Mouse (Mus musculus) midbrain, embryonic 12.5 days (tissue): ENCODE measurements at regions not wholly inside any gene's neighbourhood (a gene's known extent, or its start where the extent isn't known, plus 50 kb on each side); places are given as distances from the start of the nearest gene placed in this dataset.

Source experiments
- ATAC-seq: fragments of 200-750 bp; cut with Nextera tagmentation; 2 replicates; pipeline ENCODE4 v1.8.0; 2017; ENCODE audit warnings: low read depth, moderate TSS enrichment, moderate library complexity; ENCODE audit not compliant: low FRiP score
- H3K27ac ChIP-seq: fragments of 300-500 bp; sonication (generic); replicated peaks from 2 replicates; pipeline ENCODE4 v1.5.1; 2016; ENCODE audit warnings: mild to moderate bottlenecking
- H3K27me3 ChIP-seq: fragments of 300-500 bp; sonication (generic); 2 replicates; pipeline ENCODE4 v1.6.1; 2016; ENCODE audit warnings: mild to moderate bottlenecking
- H3K36me3 ChIP-seq: fragments of 300-500 bp; sonication (generic); 2 replicates; pipeline ENCODE4 v1.6.1; 2016
- H3K4me1 ChIP-seq: fragments of 300-500 bp; sonication (generic); 2 replicates; pipeline ENCODE4 v1.6.1; 2016
- H3K4me2 ChIP-seq: fragments of 300-500 bp; sonication (generic); replicated peaks from 2 replicates; pipeline ENCODE4 v1.6.1; 2016; ENCODE audit warnings: mild to moderate bottlenecking, moderate library complexity
- H3K4me3 ChIP-seq: fragments of 300-500 bp; sonication (generic); 2 replicates; pipeline ENCODE4 v1.5.1; 2016; ENCODE audit warnings: mild to moderate bottlenecking
- H3K9ac ChIP-seq: fragments of 300-500 bp; sonication (generic); replicated peaks from 2 replicates; pipeline ENCODE4 v1.6.1; 2016; ENCODE audit warnings: mild to moderate bottlenecking, moderate library complexity
- H3K9me3 ChIP-seq: fragments of 300-500 bp; sonication (generic); 2 replicates; pipeline ENCODE4 v1.6.1; 2016; ENCODE audit warnings: mild to moderate bottlenecking
- WGBS: fragments of 180-500 bp; shearing (Covaris S2); methylation state at CpG from one replicate; pipeline ENCODE4 v1.1.7; 2016; 5-methylcytosine and 5-hydroxymethylcytosine counted together

DNA sequence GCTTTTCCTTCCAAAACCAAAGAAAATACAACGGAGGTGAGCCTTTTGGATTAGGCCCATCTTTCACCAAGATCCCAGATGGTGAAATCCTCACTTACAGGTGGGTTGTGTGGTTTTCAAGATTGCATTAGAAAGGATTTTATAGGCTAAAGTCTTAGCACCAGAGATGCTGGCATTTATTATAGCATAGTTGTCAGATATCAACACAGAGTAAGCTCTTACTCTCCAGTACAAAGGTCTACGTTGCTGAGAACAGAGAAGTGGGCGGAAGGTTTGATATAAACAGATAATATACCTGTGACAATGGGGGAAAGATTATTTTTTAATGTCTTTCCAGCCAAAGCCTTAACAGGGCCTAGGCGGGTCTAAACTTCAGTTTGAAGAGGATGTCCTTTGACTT lies 57.4 kb upstream of the Cyp1b1 start:
- 67% methylated on average over 4 of the region's 4 CpGs for WGBS
- no peak overlapping the region for H3K9ac ChIP-seq
- H3K4me1 ChIP-seq = peaks cover 6% of the 10 kb centered on the region; the same call in 1 of the 2 replicates
- no peaks in the 10 kb centered on the region for H3K27me3 ChIP-seq
- H3K27ac ChIP-seq = no peak overlapping the region
- no peaks in the 10 kb centered on the region for H3K36me3 ChIP-seq
- no peaks in the 10 kb centered on the region for H3K9me3 ChIP-seq
- peak overlapping the region; percentile 14 for H3K4me2 ChIP-seq
- no peak for ATAC-seq
- no peak overlapping the region for H3K4me3 ChIP-seq

DNA sequence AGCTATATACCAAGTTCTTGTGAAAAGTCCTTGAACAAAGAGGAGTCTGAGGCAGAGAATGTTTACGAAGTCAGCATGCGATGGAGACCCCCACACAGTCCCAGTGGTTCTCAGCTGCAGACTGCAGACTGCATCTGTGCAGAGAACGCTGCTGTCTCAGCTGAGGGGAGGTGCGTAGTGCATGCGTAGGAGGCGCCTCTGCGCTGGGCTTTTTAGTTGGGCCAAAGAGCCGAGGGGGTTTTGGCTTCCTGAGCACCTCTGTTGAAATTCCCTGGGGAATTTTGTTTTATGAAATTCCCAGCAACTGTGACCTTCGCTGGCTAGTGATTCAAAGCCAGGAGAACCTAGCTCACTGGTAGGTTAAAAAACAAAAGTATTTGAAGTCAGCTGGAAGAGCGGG lies 56.9 kb upstream of the Cyp1b1 start:
- Histone ChIP-seq H3K9ac (no peak overlapping the region), H3K4me1 (peaks cover 6% of the 10 kb centered on the region; the same call in 1 of the 2 replicates), H3K4me2 (peak overlapping the region; percentile 14), H3K4me3 (no peak overlapping the region), H3K9me3 (no peaks in the 10 kb centered on the region), H3K27me3 (no peaks in the 10 kb centered on the region), H3K36me3 (no peaks in the 10 kb centered on the region), H3K27ac (no peak overlapping the region)
- peak; percentile 76; the same call in 1 of the 2 replicates for ATAC-seq
- WGBS = 12% methylated on average over 10 of the region's 10 CpGs

- ATAC-seq = no peak
- WGBS = 84% methylated on average over 7 of the region's 7 CpGs
Observed at GRCm38 (mm10) chr17:79770911-79771310, 56.0 kb upstream of the Cyp1b1 start.

DNA sequence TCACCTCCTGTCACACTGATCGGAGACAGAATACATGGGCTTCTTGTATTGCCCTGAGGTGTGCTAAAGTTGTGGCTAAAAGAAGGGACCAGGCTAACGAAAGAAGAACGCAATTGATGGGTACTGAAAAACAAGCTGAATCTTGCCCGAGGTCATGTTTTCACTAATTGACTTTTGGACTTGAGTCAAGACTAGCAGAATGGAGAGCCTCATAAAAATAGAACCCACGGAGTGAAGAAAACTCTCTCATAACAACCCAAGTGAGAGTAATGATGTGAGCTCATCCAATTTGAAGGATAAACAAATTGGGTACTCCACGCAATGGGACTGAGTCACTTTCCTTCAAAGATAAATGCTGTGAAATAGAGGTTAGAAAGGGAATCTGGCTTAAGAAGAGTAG lies 55.0 kb upstream of the Cyp1b1 start:
- Histone ChIP-seq H3K27ac (no peak overlapping the region), H3K27me3 (no peaks in the 10 kb centered on the region), H3K9ac (no peak overlapping the region), H3K36me3 (no peaks in the 10 kb centered on the region), H3K9me3 (no peaks in the 10 kb centered on the region), H3K4me3 (no peak overlapping the region), H3K4me2 (no peak overlapping the region), H3K4me1 (peaks cover 6% of the 10 kb centered on the region; the same call in 1 of the 2 replicates)
- 89% methylated on average over 6 of the region's 6 CpGs for WGBS
- ATAC-seq = no peak

More at GRCm38 (mm10) chr17:79770911-79771310, 56.0 kb upstream of the Cyp1b1 start:
- H3K4me2 ChIP-seq = no peak overlapping the region
- no peaks in the 10 kb centered on the region for H3K9me3 ChIP-seq
- H3K4me3 ChIP-seq = no peak overlapping the region
- no peak overlapping the region for H3K9ac ChIP-seq
- H3K27me3 ChIP-seq = no peaks in the 10 kb centered on the region
- no peaks in the 10 kb centered on the region for H3K36me3 ChIP-seq
- no peak overlapping the region for H3K27ac ChIP-seq
- H3K4me1 ChIP-seq = peaks cover 6% of the 10 kb centered on the region; the same call in 1 of the 2 replicates

DNA sequence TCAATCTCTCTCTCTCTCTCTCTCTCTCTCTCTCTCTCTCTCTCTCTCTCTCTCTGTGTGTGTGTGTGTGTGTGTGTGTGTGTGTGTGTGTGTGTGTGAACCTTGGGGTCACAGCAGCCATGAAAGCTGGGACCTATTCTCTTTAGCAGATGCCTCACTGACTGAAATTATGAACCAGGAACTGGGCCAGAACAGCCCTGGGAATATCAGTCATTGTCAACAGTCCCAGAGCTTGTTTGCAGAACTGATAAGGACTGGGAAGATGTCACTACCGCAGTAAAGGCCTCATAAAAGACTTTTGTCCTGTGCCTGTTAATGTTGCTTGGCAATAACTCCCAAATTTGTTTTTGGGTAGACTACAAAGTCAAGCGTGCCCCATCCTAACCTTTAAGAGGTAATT lies 53.2 kb upstream of the Cyp1b1 start:
- no peak for ATAC-seq
- no peak overlapping the region for H3K4me3 ChIP-seq
- H3K36me3 ChIP-seq = no peaks in the 10 kb centered on the region
- 80% methylated on average over 2 of the region's 2 CpGs for WGBS
- H3K9ac ChIP-seq = no peak overlapping the region
- no peaks in the 10 kb centered on the region for H3K9me3 ChIP-seq
- H3K27me3 ChIP-seq = no peaks in the 10 kb centered on the region
- H3K4me2 ChIP-seq = no peak overlapping the region
- no peak overlapping the region for H3K27ac ChIP-seq
- H3K4me1 ChIP-seq = peaks cover 6% of the 10 kb centered on the region; the same call in 1 of the 2 replicates

DNA sequence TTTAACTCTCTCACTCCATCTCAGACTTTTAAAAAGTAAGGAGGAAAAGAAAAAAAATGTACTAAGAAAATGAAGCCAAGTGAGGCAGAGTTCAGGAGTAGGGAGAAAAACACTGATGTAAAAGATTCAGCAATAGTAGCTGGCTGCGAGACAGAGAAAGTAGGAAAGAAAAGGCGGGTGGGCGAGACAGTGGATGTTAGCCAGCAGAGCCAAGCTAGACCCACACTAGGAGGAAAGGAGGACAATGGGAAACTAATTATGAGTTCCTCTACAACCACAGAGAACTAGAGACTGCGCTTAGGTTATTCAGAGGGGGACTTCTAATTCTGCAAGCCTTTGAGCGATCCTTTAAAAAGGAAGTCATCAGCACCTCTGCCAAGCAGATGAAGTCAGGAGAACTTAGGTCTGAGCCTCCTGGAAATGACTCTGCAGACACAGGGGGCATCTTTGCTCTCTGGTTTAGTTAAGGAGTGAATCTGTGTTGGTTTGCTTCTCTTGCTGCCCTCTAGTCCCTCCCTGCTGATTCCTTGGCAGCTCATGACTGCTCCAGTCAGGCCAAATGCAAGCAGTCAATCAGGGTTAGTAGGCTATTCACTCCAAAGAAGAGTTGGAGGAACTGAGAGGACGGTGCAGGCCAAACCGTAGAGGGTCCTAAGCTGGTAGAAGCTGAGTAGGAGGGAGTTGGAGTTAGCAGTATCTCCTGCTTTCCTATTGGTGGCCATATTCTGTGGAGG lies 50.4 kb upstream of the Cyp1b1 start:
- 84% methylated on average over 7 of the region's 7 CpGs for WGBS
- no peaks in the 10 kb centered on the region for H3K4me1 ChIP-seq
- no peak overlapping the region for H3K27ac ChIP-seq
- H3K4me3 ChIP-seq = no peak overlapping the region
- no peaks in the 10 kb centered on the region for H3K9me3 ChIP-seq
- no peak for ATAC-seq
- H3K27me3 ChIP-seq = no peaks in the 10 kb centered on the region
- H3K9ac ChIP-seq = no peak overlapping the region
- no peaks in the 10 kb centered on the region for H3K36me3 ChIP-seq
- H3K4me2 ChIP-seq = no peak overlapping the region
